Mouse (Mus musculus): ENCODE measurements around the gene Nol12. TPM values are rescaled to one million over a fixed set of nuclear protein-coding genes. Genes with fewer than 3 reads are reported as not detected.

Nol12 gene
- total and polyA plus RNA-seq, 3 experiments = 13.1 to 17.4 (median 13.8) TPM

DNA sequence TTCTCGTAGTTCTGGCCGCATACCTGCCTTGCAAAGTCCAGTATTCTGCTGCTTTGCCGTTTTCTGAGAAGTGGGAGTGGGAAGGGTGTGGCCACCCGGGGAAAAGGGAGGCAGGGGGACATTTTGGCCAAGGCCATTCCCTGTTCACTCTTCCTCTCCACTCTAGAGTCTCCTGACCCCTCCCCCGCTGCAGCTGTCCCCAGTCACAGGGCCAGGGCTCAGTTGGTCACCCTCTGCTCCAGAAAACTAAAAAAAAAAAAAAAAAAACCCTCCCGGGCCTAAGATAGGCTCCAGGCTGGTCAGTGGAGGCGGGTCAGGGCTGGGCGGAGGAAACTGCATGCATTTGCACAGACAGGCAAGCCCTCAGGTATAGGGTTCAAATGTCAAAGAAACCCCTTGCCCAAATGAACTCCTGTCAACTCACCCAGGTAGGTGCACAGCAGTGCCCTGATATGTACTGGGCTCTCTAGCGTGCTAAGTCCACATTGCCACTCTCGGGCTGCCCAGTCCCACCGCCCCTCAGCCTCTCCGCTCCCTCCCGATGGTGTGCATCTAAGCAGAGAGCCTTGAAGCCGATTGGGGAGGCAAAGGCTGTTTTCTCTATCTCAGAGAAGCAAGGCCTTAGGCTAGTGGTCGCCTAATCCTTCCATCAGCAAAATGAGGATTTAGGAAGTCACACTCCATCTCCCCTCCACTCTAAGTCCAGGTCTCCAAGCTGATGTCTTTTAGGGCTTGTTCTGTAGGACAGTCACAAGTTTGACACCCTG is 7.5 kb upstream of the Nol12 start:
- Histone ChIP-seq H3K4me1 (ENCODE audit: control insufficient read depth, insufficient read depth, low read length) (peaks cover 17% of the 10 kb centered on the region), H3K27ac (peak overlapping the region; percentile 97), H3K36me3 (ENCODE audit: control insufficient read depth, insufficient read depth, low read length) (no peaks in the 10 kb centered on the region), H3K79me2 (replicated peaks; ENCODE audit: control insufficient read depth, insufficient read depth, low read length) (no peaks in the 10 kb centered on the region), H3K27me3 (ENCODE audit: control insufficient read depth, insufficient read depth, low read length) (no peaks in the 10 kb centered on the region), H3K4me3 (peak overlapping the region; percentile 52), H3K9ac (ENCODE audit: low read depth, low read length) (peak overlapping the region; percentile 71)
- WGBS = 20% methylated on average over 15 of the region's 15 CpGs
- intact Hi-C loops (cut with DNase I) = no loop called here
- DNase-seq = peak; percentile 55 to 58
- TF ChIP-seq POLR2A (IDR thresholded peaks at IDR 0.05; ENCODE audit: insufficient read depth, low read depth, low read length) = no peak
- no peak for TF ChIP-seq CTCF (IDR thresholded peaks at IDR 0.05)
- TF ChIP-seq EP300 (IDR thresholded peaks at IDR 0.05; ENCODE audit: insufficient read depth, low read depth, low read length) = no peak

DNA sequence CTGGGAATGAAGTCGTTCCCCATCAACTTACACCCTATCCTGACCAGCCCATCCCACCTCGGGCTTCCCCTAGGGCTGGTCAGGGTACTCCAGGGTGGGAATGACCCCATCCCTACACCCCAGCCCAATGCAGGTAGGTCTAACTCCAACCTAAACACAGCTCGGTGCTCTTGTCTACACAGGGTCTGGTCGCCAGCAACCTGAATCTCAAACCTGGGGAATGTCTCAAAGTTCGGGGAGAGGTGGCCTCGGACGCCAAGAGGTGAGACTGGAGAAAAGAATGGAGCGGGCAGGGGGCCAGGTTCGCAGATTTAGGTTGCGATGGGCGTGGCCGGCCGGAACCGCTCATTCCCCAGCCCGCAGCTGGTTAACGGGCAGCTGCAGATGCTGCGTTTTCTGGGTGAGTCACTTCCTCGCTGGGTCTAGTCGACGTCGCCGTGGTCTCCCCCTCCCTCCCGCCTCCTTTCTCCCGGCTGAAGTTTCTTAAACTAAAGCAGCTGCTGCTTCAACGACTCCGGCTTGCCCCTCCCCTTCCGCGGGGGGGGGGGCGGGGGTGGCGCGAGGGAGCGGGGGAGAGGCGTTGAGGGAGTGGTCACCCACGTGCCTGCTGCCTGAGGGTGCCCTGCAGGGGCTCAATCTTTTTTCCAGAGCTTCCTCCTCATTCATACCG is 6.8 kb upstream of the Nol12 start:
- no peaks in the 10 kb centered on the region for H3K27me3 ChIP-seq (ENCODE audit: control insufficient read depth, insufficient read depth, low read length)
- H3K27ac ChIP-seq = peak overlapping the region; percentile 97
- H3K9ac ChIP-seq (ENCODE audit: low read depth, low read length) = peak overlapping the region; percentile 42
- intact Hi-C loops (cut with DNase I) = no loop called here
- TF ChIP-seq EP300 (IDR thresholded peaks at IDR 0.05; ENCODE audit: insufficient read depth, low read depth, low read length) (0 out of 2 replicates have a peak, but pooled peaks have one; percentile 32), POLR2A (IDR thresholded peaks at IDR 0.05; ENCODE audit: insufficient read depth, low read depth, low read length) (peak; percentile 70), CTCF (IDR thresholded peaks at IDR 0.05) (no peak)
- H3K79me2 ChIP-seq (replicated peaks; ENCODE audit: control insufficient read depth, insufficient read depth, low read length) = no peaks in the 10 kb centered on the region
- peak overlapping the region; percentile 52 for H3K4me3 ChIP-seq
- no peaks in the 10 kb centered on the region for H3K36me3 ChIP-seq (ENCODE audit: control insufficient read depth, insufficient read depth, low read length)
- under 1% methylated on average over 33 of the region's 35 CpGs for WGBS
- H3K4me1 ChIP-seq (ENCODE audit: control insufficient read depth, insufficient read depth, low read length) = peaks cover 17% of the 10 kb centered on the region
- DNase-seq = peak; percentile 75 to 87

DNA sequence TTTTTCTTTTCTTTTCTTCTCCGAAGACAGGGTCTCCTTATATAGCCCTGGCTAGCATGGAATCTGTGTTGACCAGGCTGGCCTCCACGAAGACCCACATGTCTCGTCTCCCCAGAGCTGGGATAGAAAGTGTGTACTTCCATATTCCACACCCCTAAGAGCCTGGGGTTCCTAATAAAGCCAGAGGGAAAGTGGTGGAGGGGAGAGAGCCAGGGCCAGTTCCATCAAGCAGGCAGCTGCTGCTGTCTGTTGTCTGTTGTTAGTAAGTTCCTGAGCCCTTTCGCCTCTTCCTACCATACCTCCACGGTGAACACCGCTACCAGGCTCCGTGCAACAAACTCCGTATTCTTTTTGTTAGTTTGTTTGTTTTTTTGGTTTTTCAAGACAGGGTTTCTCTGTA is 6.2 kb upstream of the Nol12 start:
- Histone ChIP-seq H3K27me3 (ENCODE audit: control insufficient read depth, insufficient read depth, low read length) (no peaks in the 10 kb centered on the region), H3K9ac (ENCODE audit: low read depth, low read length) (no peak overlapping the region), H3K79me2 (replicated peaks; ENCODE audit: control insufficient read depth, insufficient read depth, low read length) (no peaks in the 10 kb centered on the region), H3K4me1 (ENCODE audit: control insufficient read depth, insufficient read depth, low read length) (peaks cover 17% of the 10 kb centered on the region), H3K36me3 (ENCODE audit: control insufficient read depth, insufficient read depth, low read length) (no peaks in the 10 kb centered on the region), H3K4me3 (0 out of 2 replicates have a peak overlapping the region, but pooled peaks have one; percentile 1), H3K27ac (peak overlapping the region; percentile 47; the same call in 1 of the 2 replicates)
- WGBS = 47% methylated on average over 8 of the region's 8 CpGs
- TF ChIP-seq CTCF (IDR thresholded peaks at IDR 0.05) (no peak), EP300 (IDR thresholded peaks at IDR 0.05; ENCODE audit: insufficient read depth, low read depth, low read length) (no peak), POLR2A (IDR thresholded peaks at IDR 0.05; ENCODE audit: insufficient read depth, low read depth, low read length) (no peak)
- intact Hi-C loops (cut with DNase I) = no loop called here
- DNase-seq = no peak

DNA sequence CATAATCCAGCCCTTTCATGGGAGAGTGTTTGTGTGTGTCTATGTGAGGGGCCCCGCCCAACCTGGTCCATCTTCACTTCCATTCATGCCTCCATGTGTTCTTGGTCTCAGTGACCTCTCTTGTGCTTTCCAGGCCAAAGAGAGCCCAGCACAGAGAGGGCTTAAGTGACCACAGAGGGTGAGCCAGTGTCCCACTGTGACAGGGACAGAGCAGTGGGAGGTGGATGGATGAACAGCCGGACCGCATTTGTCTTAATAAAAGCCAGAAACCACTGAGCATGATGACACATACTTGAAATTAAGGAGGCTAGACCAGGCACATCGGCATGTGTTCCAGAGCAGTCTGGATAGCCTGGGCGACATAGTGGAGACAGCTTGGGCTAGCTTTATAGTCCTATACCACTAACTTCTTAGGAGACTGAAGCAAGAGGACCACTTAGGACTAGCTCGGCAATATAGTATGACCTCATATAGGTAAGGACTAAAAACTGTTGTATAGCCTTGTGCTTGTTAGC is 4.5 kb upstream of the Nol12 start:
- intact Hi-C loops (cut with DNase I) = no loop called here
- Histone ChIP-seq H3K4me3 (no peak overlapping the region), H3K36me3 (ENCODE audit: control insufficient read depth, insufficient read depth, low read length) (no peaks in the 10 kb centered on the region), H3K27me3 (ENCODE audit: control insufficient read depth, insufficient read depth, low read length) (no peaks in the 10 kb centered on the region), H3K9ac (ENCODE audit: low read depth, low read length) (no peak overlapping the region), H3K27ac (no peak overlapping the region), H3K79me2 (replicated peaks; ENCODE audit: control insufficient read depth, insufficient read depth, low read length) (no peaks in the 10 kb centered on the region), H3K4me1 (ENCODE audit: control insufficient read depth, insufficient read depth, low read length) (peaks cover 15% of the 10 kb centered on the region)
- no peak for DNase-seq
- WGBS = 86% methylated on average over 6 of the region's 6 CpGs
- TF ChIP-seq POLR2A (IDR thresholded peaks at IDR 0.05; ENCODE audit: insufficient read depth, low read depth, low read length) (no peak), CTCF (IDR thresholded peaks at IDR 0.05) (no peak), EP300 (IDR thresholded peaks at IDR 0.05; ENCODE audit: insufficient read depth, low read depth, low read length) (no peak)

DNA sequence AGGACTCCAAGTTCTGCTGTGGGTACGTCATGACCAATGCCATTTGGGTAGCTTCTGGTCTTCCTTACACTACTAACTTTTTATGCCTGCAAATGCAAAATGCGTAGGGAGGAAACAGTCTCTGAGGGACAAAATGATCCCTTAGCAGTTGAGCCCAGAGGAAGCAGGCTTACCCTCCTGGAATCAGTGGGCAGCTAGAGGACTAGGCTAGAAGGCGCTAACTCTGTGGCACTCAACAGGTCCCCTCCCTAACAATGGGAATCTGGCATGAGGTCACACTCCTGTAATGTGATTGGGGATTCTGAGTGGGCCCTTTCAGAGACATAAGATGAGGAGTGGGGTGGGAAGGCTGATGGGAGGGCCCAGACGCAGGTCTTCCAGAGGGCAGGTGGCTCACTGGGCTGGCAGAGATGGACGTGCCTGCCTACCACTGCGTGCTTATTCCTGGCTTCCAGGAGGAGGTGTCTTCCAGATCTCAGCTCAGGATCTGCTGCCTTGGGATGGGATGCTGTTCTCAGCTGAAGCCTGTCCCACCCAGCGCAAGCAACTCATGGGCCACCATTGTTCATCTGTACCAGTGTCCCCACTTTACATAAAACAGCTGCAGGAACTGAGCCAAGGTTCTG is 3.8 kb upstream of the Nol12 start:
- no peaks in the 10 kb centered on the region for H3K36me3 ChIP-seq (ENCODE audit: control insufficient read depth, insufficient read depth, low read length)
- H3K27me3 ChIP-seq (ENCODE audit: control insufficient read depth, insufficient read depth, low read length) = no peaks in the 10 kb centered on the region
- no peak overlapping the region for H3K9ac ChIP-seq (ENCODE audit: low read depth, low read length)
- DNase-seq = no peak
- intact Hi-C loops (cut with DNase I) = loop anchor here (1.0 kb wide), 1 partner anchor 16 kb away; no protein-coding TSS in a partner anchor
- H3K27ac ChIP-seq = no peak overlapping the region
- TF ChIP-seq EP300 (IDR thresholded peaks at IDR 0.05; ENCODE audit: insufficient read depth, low read depth, low read length) (no peak), CTCF (IDR thresholded peaks at IDR 0.05) (no peak), POLR2A (IDR thresholded peaks at IDR 0.05; ENCODE audit: insufficient read depth, low read depth, low read length) (no peak)
- WGBS = 85% methylated on average over 7 of the region's 7 CpGs
- H3K4me1 ChIP-seq (ENCODE audit: control insufficient read depth, insufficient read depth, low read length) = peaks cover 11% of the 10 kb centered on the region
- H3K79me2 ChIP-seq (replicated peaks; ENCODE audit: control insufficient read depth, insufficient read depth, low read length) = no peaks in the 10 kb centered on the region
- H3K4me3 ChIP-seq = no peak overlapping the region

All from heart, adult 2 months (tissue).